Mouse (Mus musculus) retina, postnatal 1 day (tissue): Measurements from ENCODE around the gene Hif1an.

Experiments used
- DNase-seq: peaks from one replicate; pipeline ENCODE4 v3.0.0-alpha.2; 2012

The Hif1an gene

GRCm38 (mm10) chr19:44562652-44563206, at the start of gene Hif1an:
Gene Hif1an (plus strand): TSS chr19:44562850.
- peak; percentile 99 for DNase-seq

- peak; percentile 76 for DNase-seq
Observed at GRCm38 (mm10) chr19:44513054-44513833, 49.4 kb upstream of the Hif1an start.

GRCm38 (mm10) chr19:44513921-44514482, 48.6 kb upstream of the Hif1an start:
- DNase-seq, result no peak

GRCm38 (mm10) chr19:44514521-44515451, 47.9 kb upstream of the Hif1an start:
- DNase-seq, result peak; percentile 64

GRCm38 (mm10) chr19:44515769-44516168, 46.9 kb upstream of the Hif1an start:
- DNase-seq, result no peak

- peak; percentile 61 for DNase-seq
Observed at GRCm38 (mm10) chr19:44517996-44518768, 44.5 kb upstream of the Hif1an start.

- DNase-seq, result peak; percentile 61
Observed at GRCm38 (mm10) chr19:44519152-44519551, 43.5 kb upstream of the Hif1an start.

GRCm38 (mm10) chr19:44525551-44526205, 37.0 kb upstream of the Hif1an start:
- no peak for DNase-seq

DNA sequence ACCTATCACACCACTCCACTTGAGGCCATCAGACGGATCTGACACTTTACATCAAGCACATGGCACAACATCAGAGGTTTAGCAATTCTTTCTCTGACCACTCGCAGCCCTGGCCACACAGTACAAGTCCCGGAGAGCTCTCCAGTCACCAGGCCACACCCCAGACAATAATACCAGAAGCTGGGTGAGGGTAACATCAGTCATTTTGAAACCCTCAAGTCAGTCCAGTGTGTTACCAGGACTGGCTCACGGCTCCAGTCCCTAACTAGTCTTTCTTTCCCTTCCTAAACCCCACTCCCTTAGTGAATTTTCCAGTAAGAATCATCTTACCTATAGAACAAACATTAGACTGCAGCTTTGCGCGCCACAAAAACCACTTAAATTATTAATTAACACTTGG, 32.6 kb upstream of the Hif1an start:
- no peak for DNase-seq

GRCm38 (mm10) chr19:44535376-44535775, 27.3 kb upstream of the Hif1an start:
- peak; percentile 52 for DNase-seq

DNA sequence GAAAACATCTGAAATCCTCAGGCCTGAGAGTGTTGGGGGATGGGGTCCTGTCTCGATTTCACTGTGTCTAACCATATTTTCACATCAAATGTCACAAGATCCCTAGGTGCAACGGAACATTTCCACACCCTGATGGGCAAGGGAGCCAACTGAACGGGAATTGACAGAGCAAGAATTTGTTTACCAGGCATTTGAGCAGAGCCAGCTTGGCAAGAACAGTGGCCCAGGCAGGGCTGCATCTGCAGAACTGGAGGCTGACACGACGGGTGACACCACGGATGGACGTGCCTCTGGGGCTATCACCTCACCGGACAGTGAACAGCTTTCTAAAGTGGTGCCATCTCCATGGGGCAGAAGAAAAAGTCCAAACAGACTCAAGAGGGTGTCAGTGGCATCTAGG, 25.2 kb upstream of the Hif1an start:
- DNase-seq, result no peak

DNA sequence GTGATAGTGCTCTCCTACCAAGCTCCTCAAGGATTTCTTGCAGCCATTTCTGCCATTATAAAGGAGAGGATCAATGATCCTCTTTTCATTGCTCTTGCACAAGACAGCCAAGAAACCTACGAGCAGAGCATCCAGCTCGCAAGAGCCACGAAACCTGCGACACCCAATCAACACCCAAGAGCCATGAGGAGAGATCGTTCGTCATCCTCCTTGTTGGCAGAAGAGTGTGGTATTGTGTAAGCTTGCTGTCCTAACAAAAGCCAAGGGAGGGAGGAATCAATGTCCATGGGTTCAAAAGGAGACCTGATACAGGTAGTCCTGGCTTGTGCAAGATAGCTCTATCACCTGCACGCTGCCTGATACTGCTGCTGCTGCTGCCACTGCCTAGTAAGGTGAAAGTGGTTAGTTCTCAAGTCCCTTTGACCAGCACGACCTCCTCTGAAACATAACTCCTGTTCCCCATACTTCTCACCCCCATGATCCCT, 19.9 kb upstream of the Hif1an start:
- DNase-seq, result no peak

GRCm38 (mm10) chr19:44544372-44544771, 18.3 kb upstream of the Hif1an start:
- DNase-seq, result no peak

DNA sequence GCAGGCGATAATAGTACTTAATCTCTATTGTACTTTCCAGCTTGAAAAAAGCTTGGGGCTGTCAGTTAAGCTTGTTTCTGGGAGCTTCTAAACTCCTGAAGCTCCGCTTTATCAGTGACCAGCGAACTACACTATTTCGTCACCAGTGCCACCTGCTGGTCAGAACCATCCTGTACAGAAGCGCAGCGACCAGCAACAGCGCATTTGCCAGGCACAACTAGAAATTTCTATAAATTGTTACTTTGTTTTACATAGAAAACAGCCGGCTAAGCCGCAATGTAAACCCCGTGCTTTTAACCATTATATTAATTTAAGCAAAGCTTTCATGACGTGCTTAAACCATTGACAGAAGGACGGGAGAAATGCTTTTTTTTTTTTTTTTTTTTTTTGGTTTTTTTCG, 17.9 kb upstream of the Hif1an start:
- peak; percentile 85 for DNase-seq

DNA sequence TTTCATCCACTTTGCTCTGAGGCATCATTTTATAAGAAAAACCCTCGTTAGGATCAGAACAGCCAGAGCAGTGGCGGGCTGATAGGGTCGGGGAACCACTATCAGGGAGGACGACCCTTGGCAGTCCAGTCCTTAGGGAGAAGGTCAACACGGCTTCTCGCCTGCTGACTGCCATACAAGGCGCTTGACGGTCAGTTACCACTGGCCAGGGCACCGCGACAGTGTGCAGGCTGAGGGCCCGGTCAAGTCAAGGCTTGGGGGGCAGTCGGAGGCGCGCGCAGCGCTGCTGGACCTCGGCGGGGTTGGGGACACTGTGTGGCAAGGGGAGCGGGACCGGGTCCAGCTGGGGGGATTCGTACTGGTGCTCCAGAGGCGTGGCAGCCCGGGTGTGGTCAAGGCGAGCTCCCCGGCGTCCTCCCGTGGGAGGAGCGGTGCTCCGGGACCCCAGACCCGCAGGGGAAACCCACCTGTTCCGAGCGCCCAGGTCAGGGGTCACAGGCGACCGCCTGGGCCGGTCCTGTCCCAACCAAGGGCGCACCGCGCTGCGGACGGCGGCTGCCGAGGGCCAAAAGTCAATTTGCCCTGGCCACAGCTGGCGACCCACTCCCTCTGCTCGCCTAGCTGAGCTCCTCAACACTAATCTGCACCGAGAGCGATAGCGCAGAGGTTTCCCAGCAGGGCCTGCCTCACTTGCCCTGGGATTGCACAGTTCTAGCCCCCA, 17.2 kb upstream of the Hif1an start, which contains the start of gene Sec31b:
Sec31b (minus strand) TSS at position 544 of the 721 bp plus-strand sequence.
- DNase-seq, result peak; percentile 59

GRCm38 (mm10) chr19:44552731-44553130, 9.9 kb upstream of the Hif1an start, which contains the start of gene Gm20538:
Gene Gm20538 (minus strand): TSS chr19:44552831.
- no peak for DNase-seq

- DNase-seq, result no peak
Observed at GRCm38 (mm10) chr19:44553286-44553685, 9.4 kb upstream of the Hif1an start.

- DNase-seq, result no peak
Observed at GRCm38 (mm10) chr19:44554490-44554860, 8.2 kb upstream of the Hif1an start.

- DNase-seq, result peak; percentile 96
Observed at GRCm38 (mm10) chr19:44554861-44555590, 7.6 kb upstream of the Hif1an start, which contains the start of gene Ndufb8. Gene Ndufb8 (minus strand): TSS chr19:44555440.

DNA sequence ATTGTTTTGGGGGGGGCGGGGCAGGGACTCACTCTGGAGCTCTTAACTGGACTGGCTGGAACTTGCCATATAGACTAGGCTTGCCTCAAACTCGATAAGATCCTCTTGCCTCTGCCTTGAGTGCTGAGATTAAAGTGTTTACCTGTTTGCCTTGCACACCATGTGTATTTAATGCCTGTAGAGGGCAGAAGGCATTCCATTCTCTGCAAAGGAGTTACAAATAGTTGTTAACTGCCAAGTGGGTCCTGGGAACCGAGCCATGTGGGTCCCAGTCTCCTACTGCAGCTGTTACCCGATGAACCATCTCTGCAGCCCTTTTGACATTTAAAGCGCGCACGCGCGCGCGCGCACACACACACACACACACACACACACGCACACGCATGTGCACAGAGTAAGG, 1.4 kb downstream of the Hif1an start:
- DNase-seq, result no peak
